In genomic region chr8:26288163-26288562, GRCm38 (mm10) we compare ENCODE assay signal across 24 mouse cellular contexts.
DNase-seq lines count a peak whose midpoint lies in the region; ATAC-seq lines count a peak whose summit lies in the region.
"Had no signal": no experiment of that assay in that cellular context is flagged by ENCODE, and none has a peak within 500 bp of the region (broad histone marks: within the 10 kb centered on the region; RNA-seq: fewer than 3 reads in every experiment).

No protein-coding gene starts in this region.

- H3K4me1 ChIP-seq in limb, embryonic 15.5 days = peaks cover 19% of the 10 kb centered on the region
- peaks cover 25% of the 10 kb centered on the region for H3K4me1 ChIP-seq in limb, embryonic 10.5 days
- H3K4me1 ChIP-seq in hindbrain, embryonic 13.5 days (replicated peaks) = peaks cover 12% of the 10 kb centered on the region
- peaks cover 9% of the 10 kb centered on the region for H3K4me1 ChIP-seq in forebrain, embryonic 15.5 days
- H3K4me1 ChIP-seq: heart, embryonic 12.5 days; heart, embryonic 15.5 days; intestine, embryonic 15.5 days had no signal

- peak; percentile 30; the same call in 1 of the 2 replicates for ATAC-seq in limb, embryonic 15.5 days (ENCODE audit: insufficient number of reproducible peaks, low FRiP score, low TSS enrichment, low read depth)
- ATAC-seq in hindbrain, embryonic 13.5 days (ENCODE audit: low FRiP score) = no peak
- no peak for ATAC-seq in forebrain, embryonic 15.5 days (replicated peaks)
- ATAC-seq: CD4-positive, CD25-positive, alpha-beta regulatory T cell, adult 4 months; intestine, embryonic 15.5 days; Patski had no signal

- no peaks in the 10 kb centered on the region for H3K36me3 ChIP-seq in limb, embryonic 15.5 days
- 0 out of 2 replicates have a peak, but pooled peaks cover 4% of the 10 kb centered on the region for H3K36me3 ChIP-seq in limb, embryonic 10.5 days
- H3K36me3 ChIP-seq in hindbrain, embryonic 13.5 days = no peaks in the 10 kb centered on the region
- H3K36me3 ChIP-seq in forebrain, embryonic 15.5 days = no peaks in the 10 kb centered on the region
- H3K36me3 ChIP-seq: heart, embryonic 12.5 days; heart, embryonic 15.5 days; hindbrain, embryonic 15.5 days; intestine, embryonic 15.5 days had no signal

- no peak overlapping the region for H3K4me3 ChIP-seq in limb, embryonic 15.5 days
- H3K4me3 ChIP-seq in limb, embryonic 10.5 days = no peak overlapping the region
- no peak overlapping the region for H3K4me3 ChIP-seq in hindbrain, embryonic 13.5 days
- no peak overlapping the region for H3K4me3 ChIP-seq in forebrain, embryonic 15.5 days
- H3K4me3 ChIP-seq: heart, embryonic 12.5 days; heart, embryonic 15.5 days; hindbrain, embryonic 15.5 days; intestine, embryonic 15.5 days had no signal

- 50% methylated on average over 4 of the region's 4 CpGs for WGBS in limb, embryonic 15.5 days
- 92% methylated on average over 4 of the region's 4 CpGs for WGBS in limb, embryonic 10.5 days
- 86% methylated on average over 4 of the region's 4 CpGs for WGBS in hindbrain, embryonic 13.5 days
- WGBS in forebrain, embryonic 15.5 days = 69% methylated on average over 4 of the region's 4 CpGs

- H3K27ac ChIP-seq in limb, embryonic 15.5 days = peak overlapping the region; percentile 50; the same call in 1 of the 2 replicates
- H3K27ac ChIP-seq in limb, embryonic 10.5 days = no peak overlapping the region
- no peak overlapping the region for H3K27ac ChIP-seq in hindbrain, embryonic 13.5 days
- H3K27ac ChIP-seq in forebrain, embryonic 15.5 days (replicated peaks) = no peak overlapping the region
- H3K27ac ChIP-seq: heart, embryonic 15.5 days; hindbrain, embryonic 15.5 days; intestine, embryonic 15.5 days had no signal

- H3K9ac ChIP-seq in limb, embryonic 15.5 days = no peak overlapping the region
- no peak overlapping the region for H3K9ac ChIP-seq in hindbrain, embryonic 13.5 days
- H3K9ac ChIP-seq in forebrain, embryonic 15.5 days (replicated peaks) = no peak overlapping the region
- H3K9ac ChIP-seq: heart, embryonic 12.5 days; heart, embryonic 15.5 days; hindbrain, embryonic 15.5 days; intestine, embryonic 15.5 days had no signal

- no peaks in the 10 kb centered on the region for H3K27me3 ChIP-seq in limb, embryonic 15.5 days
- no peaks in the 10 kb centered on the region for H3K27me3 ChIP-seq in limb, embryonic 10.5 days (ENCODE audit: low read depth, poor library complexity, severe bottlenecking)
- no peaks in the 10 kb centered on the region for H3K27me3 ChIP-seq in hindbrain, embryonic 13.5 days
- H3K27me3 ChIP-seq in forebrain, embryonic 15.5 days = no peaks in the 10 kb centered on the region
- H3K27me3 ChIP-seq: heart, embryonic 12.5 days; heart, embryonic 15.5 days; hindbrain, embryonic 15.5 days; intestine, embryonic 15.5 days had no signal

- H3K4me2 ChIP-seq in limb, embryonic 15.5 days = 0 out of 2 replicates have a peak overlapping the region, but pooled peaks have one; percentile 2
- H3K4me2 ChIP-seq in hindbrain, embryonic 13.5 days = no peak overlapping the region
- H3K4me2 ChIP-seq in forebrain, embryonic 15.5 days (replicated peaks) = no peak overlapping the region
- H3K4me2 ChIP-seq: heart, embryonic 12.5 days; heart, embryonic 15.5 days; hindbrain, embryonic 15.5 days; intestine, embryonic 15.5 days had no signal

- DNase-seq in cerebellum, postnatal 10 days = peak; percentile 24 to 30
- no peak for DNase-seq in cerebellum, postnatal 36 days
- DNase-seq in limb, embryonic 10.5 days (ENCODE audit: low spot score) = no peak
- DNase-seq in fat pad, adult 2 months (ENCODE audit: extremely low read depth, low read depth, low spot score) = peak; percentile 11
- no peak for DNase-seq in right cerebral cortex, adult 18-20 months
- DNase-seq: adrenal gland, adult 2 months; adrenal gland, postnatal 14 days; cerebellum, adult 11 months; cerebellum, adult 9-11 months; gastrocnemius, postnatal 10 days; gastrocnemius, postnatal 36 days; heart, adult 18-20 months; heart, postnatal 10 days; heart, postnatal 4 days; kidney, adult 18-20 months had no signal

- H3K9me3 ChIP-seq in limb, embryonic 15.5 days = no peaks in the 10 kb centered on the region
- no peaks in the 10 kb centered on the region for H3K9me3 ChIP-seq in limb, embryonic 10.5 days (replicated peaks)
- H3K9me3 ChIP-seq in hindbrain, embryonic 13.5 days = no peaks in the 10 kb centered on the region
- H3K9me3 ChIP-seq in forebrain, embryonic 15.5 days = no peaks in the 10 kb centered on the region
- H3K9me3 ChIP-seq: heart, embryonic 12.5 days; heart, embryonic 15.5 days; hindbrain, embryonic 15.5 days; intestine, embryonic 15.5 days had no signal

Comparison
In these comparisons a context has a peak if more than half of its experiments do, and no peak if none do; other contexts are left out.
1. DNase-seq: peak in cerebellum, postnatal 10 days (2 of 2) and fat pad, adult 2 months (single experiment); none in cerebellum, postnatal 36 days (0 of 2), limb, embryonic 10.5 days (single experiment) and right cerebral cortex, adult 18-20 months (single experiment).